Mouse (Mus musculus) heart, embryonic 12.5 days (tissue): ENCODE measurements at regions not wholly inside any gene's neighbourhood (a gene's known extent, or its start where the extent isn't known, plus 50 kb on each side); places are given as distances from the start of the nearest gene placed in this dataset.

Source experiments
- ATAC-seq: fragments of 200-750 bp; cut with Nextera tagmentation; 2 replicates; pipeline ENCODE4 v1.8.0; 2017; ENCODE audit warnings: moderate TSS enrichment, moderate library complexity; ENCODE audit not compliant: insufficient number of reproducible peaks, low FRiP score
- H3K27ac ChIP-seq: fragments of 300-500 bp; sonication (generic); 2 replicates; pipeline ENCODE4 v1.5.1; 2016; ENCODE audit warnings: mild to moderate bottlenecking, moderate library complexity; ENCODE audit not compliant: poor library complexity, severe bottlenecking
- H3K27me3 ChIP-seq: fragments of 300-500 bp; sonication (generic); replicated peaks from 2 replicates; pipeline ENCODE4 v1.6.1; 2016; ENCODE audit warnings: mild to moderate bottlenecking, moderate library complexity
- H3K36me3 ChIP-seq: fragments of 300-500 bp; sonication (generic); 2 replicates; pipeline ENCODE4 v1.6.1; 2016; ENCODE audit warnings: mild to moderate bottlenecking, moderate library complexity
- H3K4me1 ChIP-seq: fragments of 300-500 bp; sonication (generic); replicated peaks from 2 replicates; pipeline ENCODE4 v1.6.1; 2016; ENCODE audit warnings: mild to moderate bottlenecking
- H3K4me2 ChIP-seq: fragments of 300-500 bp; sonication (generic); 2 replicates; pipeline ENCODE4 v1.6.1; 2016; ENCODE audit warnings: mild to moderate bottlenecking, moderate library complexity
- H3K4me3 ChIP-seq: fragments of 300-500 bp; sonication (generic); 2 replicates; pipeline ENCODE4 v1.5.1; 2016; ENCODE audit warnings: mild to moderate bottlenecking
- H3K9ac ChIP-seq: fragments of 300-500 bp; sonication (generic); 2 replicates; pipeline ENCODE4 v1.6.1; 2016; ENCODE audit warnings: mild to moderate bottlenecking, moderate library complexity
- H3K9me3 ChIP-seq: fragments of 300-500 bp; sonication (generic); replicated peaks from 2 replicates; pipeline ENCODE4 v1.6.1; 2016; ENCODE audit warnings: mild to moderate bottlenecking, moderate library complexity
- WGBS: fragments of 180-500 bp; shearing (Covaris S2); methylation state at CpG from one replicate; pipeline ENCODE4 v1.1.7; 2016; 5-methylcytosine and 5-hydroxymethylcytosine counted together

DNA sequence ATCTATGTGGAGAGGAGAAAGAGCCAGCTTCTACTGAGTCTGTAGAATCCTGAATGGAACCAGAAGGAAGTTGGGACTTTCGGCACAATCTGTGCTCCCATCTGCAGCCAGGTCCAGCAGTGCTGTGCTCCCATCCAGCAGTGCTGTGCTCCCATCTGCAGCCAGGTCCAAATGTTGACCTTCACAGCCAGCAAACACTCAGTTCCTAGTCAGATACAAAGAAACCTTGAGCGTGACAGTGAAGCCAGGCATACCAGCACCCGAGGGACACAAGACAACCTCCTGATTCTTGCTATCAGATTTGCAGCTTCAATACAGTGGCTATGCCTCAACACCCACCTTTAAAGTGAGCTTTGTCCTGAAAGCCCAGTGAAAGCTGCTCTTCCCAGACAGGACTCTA, 79.4 kb upstream of the Ajap1 start:
- no peaks in the 10 kb centered on the region for H3K36me3 ChIP-seq

DNA sequence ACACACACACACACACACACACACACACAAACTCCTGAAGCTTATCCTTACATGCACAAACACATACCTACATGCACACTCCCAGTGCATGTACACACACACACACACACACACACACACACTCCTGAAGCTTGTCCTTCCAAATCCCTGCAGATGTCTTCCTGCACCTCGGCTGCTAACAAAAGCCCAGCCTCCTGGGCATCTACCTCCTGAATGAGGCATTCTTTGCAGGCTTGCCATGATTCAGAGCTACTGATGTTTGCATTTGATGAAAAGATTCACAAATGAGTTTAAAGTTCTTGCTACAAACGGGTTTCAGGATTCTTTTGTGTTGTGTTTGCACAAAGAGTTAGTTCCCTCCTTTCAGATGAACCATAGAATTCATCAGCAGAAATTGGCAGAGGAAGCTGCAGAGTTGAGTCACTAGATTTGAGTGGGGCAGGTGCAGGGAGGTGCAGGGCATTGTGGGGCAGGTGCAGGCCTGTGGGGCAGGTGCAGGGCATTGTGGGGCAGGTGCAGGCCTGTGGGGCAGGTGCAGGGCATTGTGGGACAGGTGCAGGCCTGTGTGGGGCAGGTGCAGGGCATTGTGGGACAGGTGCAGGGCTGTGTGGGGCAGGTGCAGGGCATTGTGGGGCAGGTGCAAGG, 84.8 kb upstream of the Ajap1 start:
- H3K36me3 ChIP-seq: no peaks in the 10 kb centered on the region
- WGBS: 37% methylated on average over 2 of the region's 2 CpGs
- H3K4me2 ChIP-seq: no peak overlapping the region
- no peak overlapping the region for H3K27ac ChIP-seq
- H3K9ac ChIP-seq: no peak overlapping the region
- H3K27me3 ChIP-seq: peaks cover 6% of the 10 kb centered on the region; the same call in 1 of the 2 replicates
- ATAC-seq: no peak
- H3K4me3 ChIP-seq: no peak overlapping the region
- H3K4me1 ChIP-seq: no peaks in the 10 kb centered on the region
- H3K9me3 ChIP-seq: no peaks in the 10 kb centered on the region

More for the DNA sequence above, 79.4 kb upstream of the Ajap1 start:
- H3K4me3 ChIP-seq: no peak overlapping the region
- no peak overlapping the region for H3K27ac ChIP-seq
- H3K27me3 ChIP-seq: 0 out of 2 replicates have a peak, but pooled peaks cover 14% of the 10 kb centered on the region
- 72% methylated on average over 3 of the region's 3 CpGs for WGBS
- ATAC-seq: no peak
- no peak overlapping the region for H3K9ac ChIP-seq
- H3K4me1 ChIP-seq: peaks cover 7% of the 10 kb centered on the region; the same call in 1 of the 2 replicates
- H3K4me2 ChIP-seq: no peak overlapping the region
- no peaks in the 10 kb centered on the region for H3K9me3 ChIP-seq

GRCm38 (mm10) chr4:153573180-153573769, 90.7 kb upstream of the Ajap1 start:
- Histone ChIP-seq H3K27me3 (peaks cover 9% of the 10 kb centered on the region), H3K4me1 (no peaks in the 10 kb centered on the region), H3K36me3 (no peaks in the 10 kb centered on the region), H3K4me3 (no peak overlapping the region), H3K9ac (no peak overlapping the region), H3K27ac (no peak overlapping the region), H3K9me3 (no peaks in the 10 kb centered on the region), H3K4me2 (no peak overlapping the region)
- WGBS: 54% methylated on average over 9 of the region's 9 CpGs
- ATAC-seq: no peak

DNA sequence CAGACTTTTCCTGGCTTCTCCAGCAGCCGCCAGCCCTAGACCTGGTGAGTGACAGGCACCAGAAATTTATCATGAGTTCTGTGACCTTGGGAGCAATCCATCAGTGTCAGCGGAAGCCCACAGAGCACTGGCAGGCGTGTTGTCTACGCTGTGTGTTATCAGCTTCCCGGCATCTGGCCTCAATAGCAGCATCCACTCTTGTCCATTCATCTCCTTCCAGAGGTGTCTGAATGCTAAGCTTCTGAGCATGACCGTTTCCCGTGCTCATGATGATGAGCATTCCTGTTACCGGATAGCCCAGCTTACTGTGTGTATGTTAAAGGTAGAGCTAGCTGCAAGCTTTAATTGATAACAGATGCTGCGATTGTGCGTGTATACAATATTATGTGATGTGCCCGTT, 110.7 kb upstream of the Ajap1 start:
- Histone ChIP-seq H3K4me1 (no peaks in the 10 kb centered on the region), H3K36me3 (no peaks in the 10 kb centered on the region), H3K4me2 (no peak overlapping the region), H3K9me3 (no peaks in the 10 kb centered on the region), H3K27ac (no peak overlapping the region), H3K27me3 (peaks cover 22% of the 10 kb centered on the region), H3K4me3 (no peak overlapping the region), H3K9ac (no peak overlapping the region)
- WGBS: 37% methylated on average over 11 of the region's 11 CpGs
- no peak for ATAC-seq

- Histone ChIP-seq H3K4me2 (no peak overlapping the region), H3K27me3 (peaks cover 67% of the 10 kb centered on the region), H3K4me1 (peaks cover 6% of the 10 kb centered on the region; the same call in 1 of the 2 replicates), H3K27ac (no peak overlapping the region), H3K36me3 (no peaks in the 10 kb centered on the region), H3K4me3 (no peak overlapping the region), H3K9me3 (no peaks in the 10 kb centered on the region), H3K9ac (no peak overlapping the region)
- no peak for ATAC-seq
- WGBS: 50% methylated on average over 11 of the region's 11 CpGs
These were observed 117.3 kb upstream of the Ajap1 start for GRCm38 (mm10) chr4:153599794-153600370.

GRCm38 (mm10) chr4:153602496-153602895, 119.9 kb upstream of the Ajap1 start:
- Histone ChIP-seq H3K4me1 (peaks cover 6% of the 10 kb centered on the region; the same call in 1 of the 2 replicates), H3K9ac (no peak overlapping the region), H3K9me3 (no peaks in the 10 kb centered on the region), H3K27me3 (peaks cover 61% of the 10 kb centered on the region), H3K4me3 (no peak overlapping the region), H3K27ac (no peak overlapping the region), H3K36me3 (no peaks in the 10 kb centered on the region), H3K4me2 (no peak overlapping the region)
- 80% methylated on average over 4 of the region's 4 CpGs for WGBS
- no peak for ATAC-seq

DNA sequence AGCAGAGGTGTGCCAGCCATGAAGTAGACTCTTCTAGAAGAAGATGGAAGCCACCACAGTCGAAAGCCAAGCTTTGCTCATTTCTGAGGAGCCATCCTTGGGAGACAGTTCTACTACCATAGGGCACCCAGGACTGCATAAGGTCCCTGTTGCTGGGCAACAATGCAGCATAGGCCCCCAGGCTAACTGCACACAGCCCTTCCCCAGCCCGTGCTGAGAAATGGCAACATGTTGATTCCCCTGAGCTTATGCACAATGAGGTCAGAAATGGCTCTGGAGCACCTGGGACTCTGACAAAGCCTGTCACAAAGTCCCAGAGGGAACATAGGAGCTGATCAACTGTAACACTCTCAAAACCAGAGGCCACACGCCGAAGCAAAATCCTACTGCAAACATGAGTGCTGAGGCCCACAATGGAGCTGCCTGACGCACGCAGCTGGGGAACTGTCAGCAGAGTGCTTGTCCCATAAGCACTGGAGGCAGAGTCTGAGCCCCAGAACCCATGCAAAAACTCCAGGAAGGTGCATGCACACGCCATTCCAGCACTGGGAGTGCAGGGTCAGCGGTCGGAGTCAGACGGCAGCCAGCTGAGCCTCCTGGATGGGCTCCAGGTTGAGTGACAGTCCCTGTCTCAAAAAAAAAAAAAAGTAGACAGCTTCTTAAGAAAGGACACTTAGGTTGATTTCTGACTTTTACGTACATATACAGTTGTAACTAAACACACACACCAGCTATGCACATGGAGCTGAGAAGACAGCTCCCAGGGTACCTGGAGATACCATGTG, 120.6 kb upstream of the Ajap1 start:
- no peaks in the 10 kb centered on the region for H3K36me3 ChIP-seq
- no peak overlapping the region for H3K4me2 ChIP-seq
- H3K9ac ChIP-seq: no peak overlapping the region
- ATAC-seq: no peak
- 83% methylated on average over 11 of the region's 11 CpGs for WGBS
- H3K27me3 ChIP-seq: peaks cover 55% of the 10 kb centered on the region
- no peak overlapping the region for H3K4me3 ChIP-seq
- no peak overlapping the region for H3K27ac ChIP-seq
- no peaks in the 10 kb centered on the region for H3K9me3 ChIP-seq
- H3K4me1 ChIP-seq: peaks cover 6% of the 10 kb centered on the region; the same call in 1 of the 2 replicates

GRCm38 (mm10) chr4:153603936-153604335, 121.3 kb upstream of the Ajap1 start:
- peaks cover 6% of the 10 kb centered on the region; the same call in 1 of the 2 replicates for H3K4me1 ChIP-seq
- H3K4me2 ChIP-seq: no peak overlapping the region
- H3K27ac ChIP-seq: no peak overlapping the region
- peaks cover 49% of the 10 kb centered on the region for H3K27me3 ChIP-seq
- no peak for ATAC-seq
- H3K9me3 ChIP-seq: no peaks in the 10 kb centered on the region
- 81% methylated on average over 7 of the region's 7 CpGs for WGBS
- H3K36me3 ChIP-seq: no peaks in the 10 kb centered on the region
- H3K4me3 ChIP-seq: no peak overlapping the region
- H3K9ac ChIP-seq: no peak overlapping the region

GRCm38 (mm10) chr4:153604695-153605485, 122.3 kb upstream of the Ajap1 start:
- ATAC-seq: no peak
- Histone ChIP-seq H3K4me1 (peaks cover 3% of the 10 kb centered on the region; the same call in 1 of the 2 replicates), H3K4me2 (no peak overlapping the region), H3K27ac (no peak overlapping the region), H3K36me3 (no peaks in the 10 kb centered on the region), H3K9me3 (no peaks in the 10 kb centered on the region), H3K9ac (no peak overlapping the region), H3K27me3 (peaks cover 40% of the 10 kb centered on the region), H3K4me3 (no peak overlapping the region)
- 85% methylated on average over 16 of the region's 16 CpGs for WGBS

GRCm38 (mm10) chr4:153616058-153616457, 133.4 kb upstream of the Ajap1 start:
- Histone ChIP-seq H3K36me3 (no peaks in the 10 kb centered on the region), H3K4me3 (no peak overlapping the region), H3K27ac (no peak overlapping the region), H3K4me2 (no peak overlapping the region), H3K27me3 (no peaks in the 10 kb centered on the region), H3K9me3 (peaks cover 4% of the 10 kb centered on the region; the same call in 1 of the 2 replicates), H3K4me1 (no peaks in the 10 kb centered on the region), H3K9ac (no peak overlapping the region)
- 78% methylated on average over 8 of the region's 8 CpGs for WGBS
- no peak for ATAC-seq
